Mouse (Mus musculus) limb, embryonic 13.5 days (tissue): ENCODE measurements around the gene Serinc5. TPM values are rescaled to one million over a fixed set of nuclear protein-coding genes. Genes with fewer than 3 reads are reported as not detected.

Experiments
- ATAC-seq: fragments of 200-750 bp; cut with Nextera tagmentation; 2 replicates; pipeline ENCODE4 v1.8.0; 2017; ENCODE audit warnings: low read depth, moderate number of reproducible peaks, moderate TSS enrichment; ENCODE audit not compliant: low FRiP score
- H3K27ac ChIP-seq: fragments of 300-500 bp; sonication (generic); 2 replicates; pipeline ENCODE4 v1.5.1; 2015; ENCODE audit warnings: inconsistent platforms, mild to moderate bottlenecking, moderate library complexity
- H3K27me3 ChIP-seq: fragments of 300-500 bp; sonication (generic); 2 replicates; pipeline ENCODE4 v1.6.1; 2015; ENCODE audit warnings: mild to moderate bottlenecking, inconsistent platforms
- H3K36me3 ChIP-seq: fragments of 300-500 bp; sonication (generic); 2 replicates; pipeline ENCODE4 v1.6.1; 2015; ENCODE audit warnings: inconsistent platforms, mild to moderate bottlenecking, moderate library complexity
- H3K4me1 ChIP-seq: fragments of 300-500 bp; sonication (generic); 2 replicates; pipeline ENCODE4 v1.6.1; 2015; ENCODE audit warnings: inconsistent platforms
- H3K4me2 ChIP-seq: fragments of 300-500 bp; sonication (generic); replicated peaks from 2 replicates; pipeline ENCODE4 v1.6.1; 2015; ENCODE audit warnings: inconsistent platforms, mild to moderate bottlenecking, moderate library complexity
- H3K4me3 ChIP-seq: fragments of 300-500 bp; sonication (generic); 2 replicates; pipeline ENCODE4 v1.5.1; 2015; ENCODE audit warnings: moderate library complexity, mild to moderate bottlenecking, inconsistent platforms
- H3K9ac ChIP-seq: fragments of 300-500 bp; sonication (generic); 2 replicates; pipeline ENCODE4 v1.6.1; 2015; ENCODE audit warnings: mild to moderate bottlenecking, inconsistent platforms
- H3K9me3 ChIP-seq: fragments of 300-500 bp; sonication (generic); 2 replicates; pipeline ENCODE4 v1.6.1; 2016; ENCODE audit warnings: inconsistent platforms
- WGBS: fragments of 180-500 bp; shearing (Covaris S2); methylation state at CpG from one replicate; pipeline ENCODE4 v1.1.7; 2015; 5-methylcytosine and 5-hydroxymethylcytosine counted together
- polyA plus RNA-seq: library from polyadenylated mRNA; unstranded; fragments of >200 nt; fragmentation: Nextera tagmentation; extraction: Ambion mirVana; gene quantifications from 2 replicates; pipeline ENCODE4 v1.2.1, GENCODE M21; 2015

Gene Serinc5
- polyA plus RNA-seq, 1 experiment from 2014 or later = 10.5 TPM

GRCm38 (mm10) chr13:92738821-92739220 lies 127.9 kb downstream of the Serinc5 start:
- no peaks in the 10 kb centered on the region for H3K27me3 ChIP-seq
- no peak for ATAC-seq
- no peaks in the 10 kb centered on the region for H3K9me3 ChIP-seq
- H3K27ac ChIP-seq = no peak overlapping the region
- H3K4me2 ChIP-seq = no peak overlapping the region
- no peak overlapping the region for H3K9ac ChIP-seq
- no peaks in the 10 kb centered on the region for H3K4me1 ChIP-seq
- H3K4me3 ChIP-seq = no peak overlapping the region
- no peaks in the 10 kb centered on the region for H3K36me3 ChIP-seq
- 62% methylated on average over 3 of the region's 3 CpGs for WGBS

- H3K27ac ChIP-seq = no peak overlapping the region
- H3K9ac ChIP-seq = no peak overlapping the region
- no peaks in the 10 kb centered on the region for H3K36me3 ChIP-seq
- no peaks in the 10 kb centered on the region for H3K27me3 ChIP-seq
- H3K4me2 ChIP-seq = no peak overlapping the region
- no peak overlapping the region for H3K4me3 ChIP-seq
- ATAC-seq = no peak
- WGBS = 91% methylated on average over 3 of the region's 3 CpGs
- no peaks in the 10 kb centered on the region for H3K4me1 ChIP-seq
- H3K9me3 ChIP-seq = no peaks in the 10 kb centered on the region
Observed at GRCm38 (mm10) chr13:92739858-92740257, 129.0 kb downstream of the Serinc5 start.

DNA sequence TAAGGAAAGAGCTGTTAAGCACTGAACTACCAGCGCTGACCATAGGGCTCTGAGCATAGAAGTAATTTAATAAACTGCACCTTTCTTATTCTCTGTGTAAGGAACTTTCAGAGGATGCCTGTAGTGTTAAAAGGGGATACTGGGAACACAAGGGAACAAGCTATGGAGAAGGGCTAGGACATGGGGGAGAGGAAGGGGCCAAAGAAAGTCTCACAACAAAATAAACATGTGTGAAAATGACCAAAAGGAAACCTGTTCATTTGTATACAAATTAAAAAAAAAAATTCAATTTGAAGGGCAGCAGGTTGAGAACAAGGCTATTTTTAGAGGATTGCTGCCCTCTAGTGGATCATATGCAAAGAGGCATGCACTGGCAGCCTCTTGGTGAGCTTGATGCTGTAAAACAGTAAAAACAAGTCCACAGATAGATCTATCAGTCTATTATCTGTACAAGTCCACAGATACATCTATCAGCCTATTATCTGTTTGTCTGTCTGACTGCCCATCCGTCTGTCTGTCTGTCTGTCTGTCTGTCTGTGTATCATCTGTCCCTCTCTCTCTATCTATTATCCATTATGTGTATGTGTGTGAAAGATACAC lies 129.9 kb downstream of the Serinc5 start:
- WGBS = 3% methylated on average over 2 of the region's 2 CpGs
- ATAC-seq = no peak
- no peak overlapping the region for H3K27ac ChIP-seq

GRCm38 (mm10) chr13:92742886-92743285 lies 132.0 kb downstream of the Serinc5 start:
- Histone ChIP-seq H3K4me3 (no peak overlapping the region), H3K4me2 (no peak overlapping the region), H3K9me3 (no peaks in the 10 kb centered on the region), H3K27ac (no peak overlapping the region), H3K4me1 (no peaks in the 10 kb centered on the region), H3K9ac (no peak overlapping the region), H3K36me3 (no peaks in the 10 kb centered on the region), H3K27me3 (no peaks in the 10 kb centered on the region)
- 88% methylated on average over 4 of the region's 4 CpGs for WGBS
- no peak for ATAC-seq

More for the DNA sequence above, 129.9 kb downstream of the Serinc5 start:
- no peaks in the 10 kb centered on the region for H3K4me1 ChIP-seq
- no peaks in the 10 kb centered on the region for H3K27me3 ChIP-seq
- H3K9me3 ChIP-seq = no peaks in the 10 kb centered on the region
- no peak overlapping the region for H3K9ac ChIP-seq
- no peak overlapping the region for H3K4me3 ChIP-seq
- H3K4me2 ChIP-seq = no peak overlapping the region
- H3K36me3 ChIP-seq = no peaks in the 10 kb centered on the region

GRCm38 (mm10) chr13:92743337-92743736 lies 132.4 kb downstream of the Serinc5 start:
- 80% methylated on average over 5 of the region's 5 CpGs for WGBS
- no peak overlapping the region for H3K27ac ChIP-seq

DNA sequence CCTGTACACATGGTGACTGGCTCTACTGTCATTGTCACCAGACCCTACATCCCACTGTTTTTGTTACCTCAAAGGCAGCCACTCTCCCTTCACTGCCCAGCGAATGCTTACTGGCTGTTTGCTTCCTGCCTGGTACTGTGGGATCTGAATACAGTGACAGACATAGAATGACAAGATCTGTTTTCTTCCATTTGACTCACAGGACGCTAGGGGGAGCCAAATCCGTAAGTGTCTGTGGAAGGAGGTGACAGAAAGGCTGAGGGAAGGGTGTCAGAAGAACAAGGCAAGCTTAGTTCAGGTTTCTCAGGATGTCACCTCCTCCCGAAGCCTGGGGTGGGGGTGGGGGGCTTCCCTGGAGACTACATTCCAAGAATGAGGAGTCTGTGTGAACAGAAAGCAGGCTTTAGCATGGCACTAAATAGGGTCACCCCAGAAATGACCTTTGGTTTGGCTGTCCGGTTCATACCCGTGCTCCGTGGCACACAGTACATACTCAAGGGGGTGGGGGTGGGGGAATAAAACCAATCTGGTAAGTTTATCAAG lies 140.2 kb downstream of the Serinc5 start:
- peak; percentile 57 for ATAC-seq
- Histone ChIP-seq H3K27ac (no peak overlapping the region), H3K4me2 (peak overlapping the region; percentile 48), H3K27me3 (peaks cover 3% of the 10 kb centered on the region), H3K9ac (no peak overlapping the region), H3K9me3 (no peaks in the 10 kb centered on the region), H3K4me3 (no peak overlapping the region), H3K4me1 (0 out of 2 replicates have a peak, but pooled peaks cover 13% of the 10 kb centered on the region), H3K36me3 (no peaks in the 10 kb centered on the region)
- WGBS = 20% methylated on average over 7 of the region's 7 CpGs

More at GRCm38 (mm10) chr13:92743337-92743736, 132.4 kb downstream of the Serinc5 start:
- Histone ChIP-seq H3K4me2 (no peak overlapping the region), H3K9ac (no peak overlapping the region), H3K4me3 (no peak overlapping the region), H3K27me3 (no peaks in the 10 kb centered on the region), H3K9me3 (no peaks in the 10 kb centered on the region), H3K4me1 (no peaks in the 10 kb centered on the region), H3K36me3 (no peaks in the 10 kb centered on the region)
- no peak for ATAC-seq

DNA sequence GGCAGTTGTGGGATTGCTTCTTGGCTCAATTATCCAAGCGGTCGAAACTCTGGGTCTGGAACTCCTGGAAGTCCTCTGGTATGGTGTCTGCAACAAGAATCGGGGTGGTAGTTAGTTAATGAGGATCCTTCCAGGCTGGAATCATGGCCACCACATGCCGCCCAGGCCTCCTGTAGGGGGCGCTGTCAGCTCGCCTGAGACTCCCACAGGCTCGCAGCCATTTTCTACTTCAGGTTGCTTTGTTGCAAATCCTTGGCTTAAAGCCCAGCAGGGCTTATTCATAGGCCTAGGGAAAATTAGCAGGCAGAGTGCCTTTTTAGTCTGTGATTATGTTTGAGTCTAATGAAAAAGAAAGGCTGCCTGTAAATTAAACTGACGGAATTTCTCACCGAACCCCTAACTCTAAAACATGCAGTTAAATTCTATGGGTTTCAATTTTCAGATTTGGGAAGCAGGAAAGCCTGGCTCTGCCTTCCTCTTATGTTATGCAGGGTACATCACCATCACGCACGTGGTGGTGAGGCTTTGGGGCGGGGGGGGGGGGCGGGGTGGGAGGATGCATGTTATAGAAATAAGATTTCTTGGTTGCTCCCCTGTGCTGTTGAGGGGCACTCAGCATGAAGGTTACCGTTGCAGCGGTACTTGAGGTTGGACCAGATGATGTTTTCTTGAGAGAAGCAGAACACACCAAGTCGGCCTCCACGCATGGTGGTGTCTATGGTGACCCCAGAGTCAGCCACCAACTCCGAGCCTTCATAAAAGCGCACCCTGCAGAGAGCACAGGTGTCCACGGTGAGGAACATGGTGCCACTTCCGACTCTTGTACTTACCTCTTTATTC lies 141.1 kb downstream of the Serinc5 start:
- peak; percentile 75 for ATAC-seq

GRCm38 (mm10) chr13:92753676-92754075 lies 142.8 kb downstream of the Serinc5 start:
- no peak overlapping the region for H3K27ac ChIP-seq
- H3K9ac ChIP-seq = no peak overlapping the region
- no peak overlapping the region for H3K4me2 ChIP-seq
- no peak for ATAC-seq
- H3K9me3 ChIP-seq = no peaks in the 10 kb centered on the region
- WGBS = 85% methylated on average over 8 of the region's 8 CpGs
- 0 out of 2 replicates have a peak, but pooled peaks cover 13% of the 10 kb centered on the region for H3K4me1 ChIP-seq
- H3K27me3 ChIP-seq = peaks cover 3% of the 10 kb centered on the region
- no peak overlapping the region for H3K4me3 ChIP-seq
- no peaks in the 10 kb centered on the region for H3K36me3 ChIP-seq

More for the DNA sequence above, 141.1 kb downstream of the Serinc5 start:
- H3K4me3 ChIP-seq = no peak overlapping the region
- WGBS = 45% methylated on average over 21 of the region's 21 CpGs
- H3K36me3 ChIP-seq = no peaks in the 10 kb centered on the region
- H3K27me3 ChIP-seq = peaks cover 3% of the 10 kb centered on the region
- no peak overlapping the region for H3K27ac ChIP-seq
- H3K4me1 ChIP-seq = 0 out of 2 replicates have a peak, but pooled peaks cover 13% of the 10 kb centered on the region
- H3K9me3 ChIP-seq = no peaks in the 10 kb centered on the region
- H3K4me2 ChIP-seq = peak overlapping the region; percentile 48; the same call in 1 of the 2 replicates
- no peak overlapping the region for H3K9ac ChIP-seq

DNA sequence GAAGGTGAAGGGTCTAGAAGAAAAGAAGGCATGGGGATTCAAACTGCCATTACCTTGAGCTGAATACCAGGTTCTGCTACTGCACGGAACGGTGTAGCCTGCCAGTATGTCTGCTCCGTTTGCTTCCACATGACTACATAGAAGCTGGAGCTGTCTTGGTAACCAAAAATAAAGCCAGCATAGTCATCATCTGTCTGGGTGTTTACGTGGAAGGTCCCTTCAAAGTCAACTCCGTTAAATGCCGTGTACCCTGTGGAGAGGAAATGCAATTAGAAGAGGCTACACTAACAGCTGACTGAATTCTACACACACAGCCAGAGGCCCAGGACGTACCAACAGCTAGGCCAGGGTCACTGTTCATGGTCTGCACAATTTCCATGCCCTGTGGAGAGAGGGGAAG lies 144.1 kb downstream of the Serinc5 start:
- no peak overlapping the region for H3K4me2 ChIP-seq
- ATAC-seq = no peak
- H3K27ac ChIP-seq = no peak overlapping the region
- peaks cover 3% of the 10 kb centered on the region; the same call in 1 of the 2 replicates for H3K27me3 ChIP-seq
- 0 out of 2 replicates have a peak, but pooled peaks cover 13% of the 10 kb centered on the region for H3K4me1 ChIP-seq
- no peaks in the 10 kb centered on the region for H3K9me3 ChIP-seq
- no peak overlapping the region for H3K4me3 ChIP-seq
- WGBS = 62% methylated on average over 7 of the region's 7 CpGs
- no peaks in the 10 kb centered on the region for H3K36me3 ChIP-seq
- no peak overlapping the region for H3K9ac ChIP-seq

- no peak for ATAC-seq
- Histone ChIP-seq H3K4me2 (no peak overlapping the region), H3K27ac (no peak overlapping the region), H3K9me3 (no peaks in the 10 kb centered on the region), H3K36me3 (no peaks in the 10 kb centered on the region), H3K27me3 (peaks cover 3% of the 10 kb centered on the region; the same call in 1 of the 2 replicates), H3K4me1 (no peaks in the 10 kb centered on the region), H3K4me3 (no peak overlapping the region), H3K9ac (no peak overlapping the region)
- whole genome bisulfite sequencing = 85% methylated on average over 12 of the region's 12 CpGs
Observed at GRCm38 (mm10) chr13:92757972-92758585, 147.2 kb downstream of the Serinc5 start.

GRCm38 (mm10) chr13:92759096-92759495 lies 148.2 kb downstream of the Serinc5 start:
- Histone ChIP-seq H3K9ac (no peak overlapping the region), H3K4me3 (no peak overlapping the region), H3K4me2 (no peak overlapping the region), H3K27me3 (peaks cover 2% of the 10 kb centered on the region; the same call in 1 of the 2 replicates), H3K9me3 (no peaks in the 10 kb centered on the region), H3K36me3 (no peaks in the 10 kb centered on the region), H3K27ac (no peak overlapping the region), H3K4me1 (no peaks in the 10 kb centered on the region)
- 84% methylated on average over 4 of the region's 4 CpGs for WGBS
- no peak for ATAC-seq

GRCm38 (mm10) chr13:92760519-92760918 lies 149.6 kb downstream of the Serinc5 start:
- Histone ChIP-seq H3K9ac (no peak overlapping the region), H3K4me3 (no peak overlapping the region), H3K4me2 (no peak overlapping the region), H3K9me3 (no peaks in the 10 kb centered on the region), H3K36me3 (no peaks in the 10 kb centered on the region), H3K4me1 (no peaks in the 10 kb centered on the region), H3K27me3 (no peaks in the 10 kb centered on the region), H3K27ac (no peak overlapping the region)
- ATAC-seq = no peak
- 70% methylated on average over 6 of the region's 6 CpGs for WGBS
